Mouse (Mus musculus): ENCODE data around the gene Maip1.

Gene Maip1

DNA sequence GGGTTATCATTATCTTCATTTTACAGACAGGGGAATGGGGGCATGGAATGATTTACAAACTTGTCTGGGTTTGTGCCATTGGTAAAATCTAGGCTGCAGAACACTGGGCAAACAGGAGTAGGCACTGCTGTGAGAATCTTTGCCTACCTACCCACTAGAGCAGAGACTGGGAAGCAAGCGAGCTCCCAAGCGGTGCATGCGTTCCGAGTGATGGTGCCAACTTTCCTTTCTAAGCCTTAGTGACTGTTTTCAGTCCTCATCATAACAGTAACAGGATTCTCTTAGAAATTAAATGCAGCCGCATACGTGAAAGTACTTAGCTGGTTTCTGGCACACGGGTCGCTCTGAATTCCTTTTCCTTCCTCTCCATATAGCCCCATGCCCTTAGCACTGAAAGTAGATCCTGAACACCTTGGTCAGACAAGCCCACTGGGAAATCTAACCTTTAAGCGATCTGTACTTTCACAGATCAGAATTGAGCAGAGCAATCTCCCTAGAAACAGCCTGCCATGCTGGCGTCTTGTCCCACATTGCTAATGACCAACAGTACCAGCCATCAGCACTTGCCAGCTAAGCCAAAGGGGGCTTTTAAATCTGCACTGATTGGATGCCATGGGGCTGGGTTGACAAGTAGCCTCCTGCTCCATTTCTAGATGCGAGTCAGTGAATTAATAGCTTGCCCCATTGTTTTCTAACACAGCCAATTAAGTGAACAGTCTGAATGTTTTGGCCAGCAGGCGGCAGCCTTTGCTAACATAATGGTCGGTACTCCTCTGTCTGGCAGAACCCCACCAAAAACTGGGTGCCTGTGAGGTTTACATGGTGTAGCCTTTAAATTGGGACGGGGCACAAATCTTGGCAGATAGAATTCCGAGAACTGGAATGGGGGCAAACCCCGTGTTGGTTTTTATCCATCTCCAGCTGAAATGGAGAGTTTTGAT, 22.5 kb downstream of the Maip1 start:
- peak; percentile 87 for DNase-seq (ENCODE audit: low read depth, low spot score)

- DNase-seq (ENCODE audit: low read depth, low spot score), result peak; percentile 85
Observed at GRCm38 (mm10) chr1:57429786-57430483, 23.8 kb downstream of the Maip1 start.

DNA sequence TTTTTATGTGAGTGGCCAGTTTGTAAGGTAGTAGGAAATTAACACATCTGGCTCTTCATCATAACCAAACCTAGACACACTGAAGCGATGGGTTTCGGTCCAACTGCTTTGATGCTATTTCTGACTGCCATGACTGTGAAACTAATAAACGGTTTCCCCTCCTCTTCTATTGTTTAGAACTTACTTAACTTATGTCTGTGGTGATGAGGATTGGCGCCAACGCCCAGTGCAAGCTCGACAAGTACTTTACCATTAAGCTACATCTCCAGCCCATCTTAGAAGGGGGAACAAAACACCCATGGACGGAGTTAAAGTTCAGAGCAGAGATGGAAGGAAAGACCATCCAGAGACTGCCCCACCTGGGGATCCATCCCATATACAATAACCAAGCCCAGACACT, 27.0 kb downstream of the Maip1 start:
- DNase-seq (ENCODE audit: low read depth, low spot score), result no peak

GRCm38 (mm10) chr1:57436408-57436807, 30.3 kb downstream of the Maip1 start:
- DNase-seq (ENCODE audit: low read depth, low spot score), result no peak

DNA sequence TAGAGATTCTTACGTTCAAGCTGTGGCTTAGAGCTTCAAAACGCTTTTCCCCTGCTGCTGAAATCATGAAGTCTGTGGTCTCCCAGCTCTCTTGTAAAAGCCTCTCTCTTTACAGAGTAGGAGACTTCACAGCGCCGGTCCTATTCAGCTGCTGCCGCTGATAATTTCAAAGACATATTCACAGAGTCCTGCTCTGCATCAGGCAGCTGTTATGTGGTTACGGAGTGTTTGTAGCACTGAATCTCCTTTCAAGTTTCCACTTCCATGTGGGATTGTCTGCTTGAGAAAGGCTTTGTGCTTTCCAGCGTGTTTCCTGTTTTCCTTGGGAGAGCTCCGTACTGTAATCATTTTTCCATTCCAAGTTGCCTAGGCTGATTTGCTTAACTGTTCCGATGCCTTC, 30.8 kb downstream of the Maip1 start:
- DNase-seq (ENCODE audit: low read depth, low spot score), result peak; percentile 25

DNA sequence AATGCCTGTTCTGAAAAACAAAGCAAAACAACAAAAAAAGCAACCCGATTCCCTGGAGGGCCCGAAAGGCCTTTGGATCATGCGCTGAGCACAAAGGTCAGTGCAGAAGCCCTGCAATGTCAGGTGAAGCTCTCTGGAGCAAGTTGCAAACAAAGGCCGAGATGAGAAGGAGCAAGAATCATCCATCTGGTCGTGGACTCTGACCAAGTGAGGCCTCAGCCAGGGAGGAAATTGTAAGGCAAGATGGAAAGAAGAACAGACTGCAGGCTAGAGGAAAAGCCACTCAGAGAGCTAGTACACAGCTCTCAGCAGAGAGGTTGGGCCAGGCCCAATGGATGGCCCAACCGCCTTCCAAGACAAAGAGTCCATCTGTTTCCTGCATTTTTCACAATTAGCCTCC, 32.9 kb downstream of the Maip1 start:
- no peak for DNase-seq (ENCODE audit: low read depth, low spot score)

- DNase-seq (ENCODE audit: low read depth, low spot score), result no peak
Observed at GRCm38 (mm10) chr1:57440771-57441170, 34.6 kb downstream of the Maip1 start.

DNA sequence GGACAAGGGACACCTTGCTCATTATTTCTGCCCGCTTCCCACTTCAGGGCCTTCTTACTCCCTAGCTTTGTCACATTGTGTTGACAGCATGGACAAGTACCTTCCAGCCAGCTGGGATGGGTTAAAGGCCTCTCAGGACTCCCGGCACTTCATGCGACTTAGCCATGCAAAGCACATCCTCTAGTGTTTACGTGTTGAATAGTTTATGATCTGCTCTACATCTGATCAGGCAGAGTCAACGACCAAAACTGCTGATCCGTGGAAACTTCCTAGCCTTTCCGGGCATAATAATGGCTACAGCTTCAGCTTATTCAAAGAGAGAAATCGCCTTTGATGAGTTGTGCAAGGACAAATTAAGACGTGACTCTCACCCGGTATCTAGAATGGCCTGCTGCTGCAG, 39.6 kb downstream of the Maip1 start:
- no peak for DNase-seq (ENCODE audit: low read depth, low spot score)

DNA sequence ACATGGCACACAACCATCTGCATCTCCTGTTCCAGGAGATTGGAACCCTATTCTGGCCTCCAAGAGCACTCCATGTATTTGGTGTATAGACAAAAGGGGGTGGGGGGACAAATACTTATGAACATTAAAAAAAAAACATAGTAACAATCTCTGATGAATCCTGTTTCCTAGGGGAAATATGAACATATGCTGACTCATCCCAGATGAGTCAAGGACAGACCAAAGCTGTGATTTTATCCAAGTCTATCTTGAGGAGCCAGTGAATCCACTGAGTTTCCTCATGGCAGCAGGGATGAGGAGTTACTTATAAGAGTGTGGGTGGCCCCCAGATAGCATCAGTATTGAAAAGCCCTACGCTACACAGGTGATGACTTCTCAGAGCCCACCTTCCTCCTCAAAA, 44.1 kb downstream of the Maip1 start:
- no peak for DNase-seq (ENCODE audit: low read depth, low spot score)

GRCm38 (mm10) chr1:57460305-57460940, 54.3 kb downstream of the Maip1 start:
- DNase-seq (ENCODE audit: low read depth, low spot score), result no peak
